Mouse (Mus musculus) E14TG2a.4 (cell line): ENCODE data around the gene Crk.
A peak's percentile ranks its signal among the peaks of the same experiment; 100 is the strongest.
"Not testable (repeated sequence)": the region's sequence is repeated elsewhere in the genome, so short reads cannot be mapped to it uniquely, and the experiment has no call there.

Experiments used
- H3K27me3 ChIP-seq: 2 replicates; pipeline ENCODE4 v1.6.1; 2014; ENCODE audit warnings: low read length, control low read depth; ENCODE audit not compliant: insufficient read depth
- H3K36me3 ChIP-seq: 2 replicates; pipeline ENCODE4 v1.6.1; 2014; ENCODE audit warnings: low read length, control low read depth; ENCODE audit not compliant: insufficient read depth
- H3K4me1 ChIP-seq: replicated peaks from 2 replicates; pipeline ENCODE4 v1.6.1; 2014; ENCODE audit warnings: low read depth, low read length, control low read depth
- H3K4me3 ChIP-seq: replicated peaks from 2 replicates; pipeline ENCODE4 v1.5.1; 2014; ENCODE audit warnings: mild to moderate bottlenecking, low read length
- H3K9me3 ChIP-seq: 2 replicates; pipeline ENCODE4 v1.6.1; 2014; ENCODE audit warnings: low read length, control low read depth
- CTCF ChIP-seq: conservative IDR thresholded peaks from 2 replicates; pipeline ENCODE4 v1.5.1; 2014; ENCODE audit warnings: low read length
- NANOG ChIP-seq: IDR thresholded peaks from 2 replicates; pipeline ENCODE4 v1.6.1; 2014; ENCODE audit warnings: borderline replicate concordance, low read length, mixed read lengths
- POU5F1 ChIP-seq: IDR thresholded peaks from 2 replicates; pipeline ENCODE4 v1.6.1; 2014; ENCODE audit warnings: low read length, borderline replicate concordance

Crk gene

DNA sequence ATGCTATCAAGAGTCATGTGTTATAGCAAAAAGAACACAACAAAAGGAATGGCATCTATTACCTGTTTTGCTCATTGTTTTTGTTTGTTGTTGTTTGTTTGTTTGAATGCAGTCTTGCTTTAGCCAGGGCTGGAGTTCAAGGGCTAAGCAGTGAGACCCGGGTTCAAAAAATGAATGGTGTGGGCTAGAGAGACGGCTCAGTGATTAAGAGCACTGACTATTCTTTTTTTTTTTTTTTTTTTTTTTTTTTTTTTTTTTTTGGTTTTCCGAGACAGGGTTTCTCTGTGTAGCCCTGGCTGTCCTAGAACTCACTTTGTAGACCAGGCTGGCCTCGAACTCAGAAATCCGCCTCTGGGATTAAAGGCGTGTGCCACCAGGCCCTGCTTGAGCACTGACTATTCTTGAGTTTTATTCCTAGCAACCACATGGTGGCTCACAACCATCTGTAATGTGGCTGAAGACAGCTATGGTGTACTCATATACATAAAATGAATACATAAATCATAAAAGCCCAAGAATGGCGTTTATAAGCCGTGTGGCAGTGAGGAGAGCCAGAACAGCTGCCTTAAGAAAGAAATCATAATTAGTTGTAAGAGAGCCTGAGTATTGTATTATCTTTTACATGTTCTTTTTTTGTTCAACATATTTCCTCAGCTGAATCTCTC is 37.7 kb downstream of the Crk start:
- Histone ChIP-seq H3K4me1 (peaks cover 17% of the 10 kb centered on the region), H3K9me3 (no peaks in the 10 kb centered on the region), H3K36me3 (no peaks in the 10 kb centered on the region), H3K4me3 (no peak overlapping the region), H3K27me3 (no peaks in the 10 kb centered on the region)
- TF ChIP-seq CTCF: no peak
- TF ChIP-seq NANOG: no peak
- TF ChIP-seq POU5F1: no peak

DNA sequence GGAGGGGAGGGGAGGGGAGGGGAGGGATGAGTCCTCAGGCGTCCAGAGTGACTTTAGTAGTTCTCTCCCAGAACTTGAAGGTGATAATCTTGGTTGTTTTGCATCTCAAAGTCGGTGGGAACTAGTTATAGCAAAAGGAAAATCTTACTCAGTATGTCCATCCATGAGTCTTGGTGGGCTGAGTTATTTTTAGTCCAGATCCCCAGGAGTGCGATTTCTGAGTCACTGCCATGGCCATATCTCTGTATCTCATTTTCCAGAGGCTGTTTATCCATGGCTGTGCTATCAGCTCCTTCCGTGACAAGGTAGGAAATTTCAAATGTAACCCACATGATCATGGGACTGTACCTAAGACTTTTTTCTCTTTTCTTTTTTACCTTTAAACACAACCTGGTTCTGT is 43.3 kb downstream of the Crk start:
- H3K4me1 ChIP-seq: peaks cover 6% of the 10 kb centered on the region; the same call in 1 of the 2 replicates
- H3K27me3 ChIP-seq: no peaks in the 10 kb centered on the region
- no peak overlapping the region for H3K4me3 ChIP-seq
- H3K9me3 ChIP-seq: no peaks in the 10 kb centered on the region
- H3K36me3 ChIP-seq: no peaks in the 10 kb centered on the region
- TF ChIP-seq CTCF (no peak), NANOG (no peak), POU5F1 (no peak)

DNA sequence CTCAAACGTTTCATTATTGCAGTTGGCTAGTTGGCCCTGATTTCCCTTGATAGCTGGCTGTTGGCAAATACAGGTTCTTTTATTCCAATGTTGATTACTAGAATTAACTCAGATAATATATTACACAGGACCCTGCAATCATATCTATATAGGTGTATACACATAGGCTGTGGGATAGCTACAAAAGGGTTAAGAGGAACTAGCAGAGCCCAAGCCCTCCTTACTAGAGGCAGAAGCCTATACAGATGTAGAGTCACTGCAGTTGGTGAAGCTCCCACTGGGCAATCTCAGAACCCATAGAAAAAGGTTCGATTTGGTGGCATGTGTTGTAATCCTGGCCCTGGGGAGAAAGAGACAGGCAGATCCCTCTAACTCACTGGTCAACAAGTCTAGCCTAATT is 48.1 kb downstream of the Crk start:
- no peak for TF ChIP-seq CTCF
- TF ChIP-seq POU5F1: no peak
- peaks cover 20% of the 10 kb centered on the region for H3K4me1 ChIP-seq
- no peaks in the 10 kb centered on the region for H3K36me3 ChIP-seq
- H3K27me3 ChIP-seq: no peaks in the 10 kb centered on the region
- no peak overlapping the region for H3K4me3 ChIP-seq
- H3K9me3 ChIP-seq: no peaks in the 10 kb centered on the region

DNA sequence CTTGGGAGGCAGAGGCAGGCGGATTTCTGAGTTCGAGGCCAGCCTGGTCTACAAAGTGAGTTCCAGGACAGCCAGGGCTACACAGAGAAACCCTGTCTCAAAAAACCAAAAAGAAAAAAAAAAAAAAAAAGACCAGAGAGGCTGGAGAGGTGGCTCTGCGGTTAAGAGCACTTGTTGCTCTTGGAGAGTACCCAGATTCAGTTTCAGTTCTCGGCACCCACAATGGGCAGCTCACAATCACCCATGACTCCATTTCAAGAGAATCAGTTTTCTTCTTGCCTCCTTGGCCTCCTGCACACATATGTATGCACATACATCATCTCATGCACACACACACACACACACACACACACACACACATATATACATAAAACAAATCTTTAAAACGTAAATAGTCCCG is 48.6 kb downstream of the Crk start:
- H3K27me3 ChIP-seq, H3K9me3 ChIP-seq, H3K4me3 ChIP-seq, H3K36me3 ChIP-seq: not testable (repeated sequence)
- H3K4me1 ChIP-seq: peaks cover 22% of the 10 kb centered on the region

DNA sequence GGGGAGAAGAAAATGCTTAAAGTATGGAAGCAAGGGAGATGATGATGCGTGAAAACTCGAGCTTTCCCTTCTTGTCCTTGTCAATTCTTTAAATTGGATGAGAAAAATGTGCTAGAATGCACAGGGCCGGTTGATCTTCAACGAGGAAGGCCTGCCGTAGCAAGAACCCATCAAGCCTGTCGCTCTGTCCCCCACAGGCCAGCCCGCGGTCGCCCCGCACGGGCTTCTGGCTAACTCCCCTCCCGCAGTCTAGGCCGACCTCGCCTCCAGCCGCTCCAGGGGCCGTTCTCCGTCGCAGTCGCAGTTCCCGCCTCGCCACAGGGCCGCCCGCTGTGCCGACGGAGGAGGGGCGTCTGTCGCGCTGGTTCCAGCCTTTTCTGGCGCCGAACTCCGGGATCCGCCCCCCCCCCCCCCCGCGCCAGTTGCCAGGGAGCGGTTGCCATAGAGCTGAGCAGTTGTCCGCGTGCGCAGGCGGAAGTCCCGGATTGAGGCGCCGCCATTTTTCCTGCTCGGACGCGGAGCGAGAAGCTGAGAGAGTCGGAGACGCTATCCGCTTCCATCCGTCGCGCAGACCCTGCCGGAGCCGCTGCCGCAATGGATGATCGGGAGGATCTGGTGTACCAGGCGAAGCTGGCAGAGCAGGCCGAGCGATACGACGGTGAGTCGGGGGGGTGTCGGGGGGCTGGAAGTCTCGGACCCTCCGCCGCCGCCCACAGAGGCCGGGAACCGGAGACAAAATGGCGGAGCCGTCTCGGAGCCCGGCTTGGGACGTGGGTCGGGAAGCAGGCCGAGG is 53.6 kb downstream of the Crk start, which contains the start of gene Ywhae:
Gene Ywhae (plus strand): TSS at position 436 of the 793 bp plus-strand sequence.
- TF ChIP-seq POU5F1 (no peak), CTCF (no peak), NANOG (no peak)
- H3K27me3 ChIP-seq: no peaks in the 10 kb centered on the region
- peaks cover 54% of the 10 kb centered on the region for H3K4me1 ChIP-seq
- H3K4me3 ChIP-seq: peak within 1 kb of the TSS; percentile 93
- H3K9me3 ChIP-seq: no peaks in the 10 kb centered on the region
- peaks cover 32% of the 10 kb centered on the region for H3K36me3 ChIP-seq

DNA sequence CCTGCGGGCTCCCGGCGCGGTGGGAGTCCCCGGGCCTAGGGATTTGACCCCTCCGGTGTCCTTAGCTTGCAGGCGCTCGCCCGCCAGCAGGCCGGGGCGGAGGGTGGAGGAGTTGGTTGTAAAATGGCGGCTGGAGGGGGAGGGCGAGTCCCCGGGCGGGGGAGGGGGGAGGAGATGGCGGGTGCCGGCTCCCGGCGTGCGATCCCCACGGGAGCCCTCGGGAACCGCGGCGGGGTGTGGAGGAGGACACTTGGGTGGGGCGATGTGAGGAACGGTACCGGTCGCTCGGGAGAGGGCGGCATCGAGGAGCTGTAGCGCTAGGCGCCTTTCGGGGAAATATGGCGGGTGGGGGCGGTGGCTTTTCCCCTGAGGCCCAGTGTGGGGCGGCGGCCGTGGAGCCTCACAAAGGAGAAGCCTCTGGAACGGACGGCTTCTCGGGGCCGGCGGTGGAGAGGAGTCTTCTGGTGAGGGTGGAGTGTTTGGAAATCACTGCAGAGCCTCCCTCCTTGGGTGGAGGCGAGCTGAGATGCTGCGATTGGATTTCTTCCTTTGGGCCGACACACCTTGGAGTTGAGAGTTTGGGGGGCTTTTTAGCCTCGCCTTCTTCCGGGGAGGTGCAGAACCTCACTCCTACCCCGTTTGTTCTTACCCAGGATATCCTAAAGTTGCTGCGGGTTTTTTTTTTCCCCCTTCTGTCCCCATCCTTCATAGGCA is 54.3 kb downstream of the Crk start:
- H3K27me3 ChIP-seq: no peaks in the 10 kb centered on the region
- peaks cover 62% of the 10 kb centered on the region for H3K4me1 ChIP-seq
- H3K36me3 ChIP-seq: peaks cover 40% of the 10 kb centered on the region
- no peak for TF ChIP-seq NANOG
- TF ChIP-seq POU5F1: no peak
- no peak for TF ChIP-seq CTCF
- H3K9me3 ChIP-seq: no peaks in the 10 kb centered on the region
- peak overlapping the region; percentile 93 for H3K4me3 ChIP-seq

DNA sequence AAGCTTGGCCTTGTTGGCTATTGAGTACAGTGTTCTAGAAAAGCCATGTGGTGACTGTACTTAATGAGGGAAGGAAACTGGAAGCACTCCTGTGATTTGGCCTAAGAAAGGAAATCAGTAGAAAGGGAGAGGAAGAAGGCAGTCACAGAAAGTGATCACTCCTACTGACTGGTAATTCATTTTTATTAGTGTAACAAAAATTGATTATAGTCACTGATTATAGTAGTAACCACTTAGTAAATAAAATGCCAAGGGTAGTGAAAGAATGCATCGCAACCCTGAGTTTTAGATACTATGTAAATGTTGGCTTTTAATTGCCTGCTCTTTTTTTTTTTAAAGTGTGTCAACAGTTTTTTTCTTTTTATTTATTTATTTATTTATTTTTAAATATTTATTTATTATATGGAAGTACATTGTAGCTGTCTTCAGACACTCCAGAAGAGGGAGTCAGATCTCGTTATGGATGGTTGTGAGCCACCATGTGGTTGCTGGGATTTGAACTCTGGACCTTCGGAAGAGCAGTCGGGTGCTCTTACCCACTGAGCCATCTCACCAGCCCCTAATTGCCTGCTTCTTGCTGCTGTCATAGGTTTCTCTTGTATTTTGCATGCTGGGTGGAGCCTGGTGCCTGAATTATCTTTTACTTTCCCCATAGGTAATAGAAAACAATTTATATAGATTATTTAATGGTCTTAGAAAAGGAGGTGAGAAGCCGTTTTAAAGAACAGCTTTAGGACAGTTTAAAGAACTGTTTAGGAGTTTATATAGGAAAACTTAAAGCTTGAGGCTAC is 56.6 kb downstream of the Crk start:
- no peaks in the 10 kb centered on the region for H3K9me3 ChIP-seq
- TF ChIP-seq NANOG (no peak), CTCF (no peak), POU5F1 (no peak)
- peaks cover 77% of the 10 kb centered on the region for H3K4me1 ChIP-seq
- H3K36me3 ChIP-seq: peaks cover 61% of the 10 kb centered on the region
- H3K4me3 ChIP-seq: peak overlapping the region; percentile 93
- no peaks in the 10 kb centered on the region for H3K27me3 ChIP-seq

DNA sequence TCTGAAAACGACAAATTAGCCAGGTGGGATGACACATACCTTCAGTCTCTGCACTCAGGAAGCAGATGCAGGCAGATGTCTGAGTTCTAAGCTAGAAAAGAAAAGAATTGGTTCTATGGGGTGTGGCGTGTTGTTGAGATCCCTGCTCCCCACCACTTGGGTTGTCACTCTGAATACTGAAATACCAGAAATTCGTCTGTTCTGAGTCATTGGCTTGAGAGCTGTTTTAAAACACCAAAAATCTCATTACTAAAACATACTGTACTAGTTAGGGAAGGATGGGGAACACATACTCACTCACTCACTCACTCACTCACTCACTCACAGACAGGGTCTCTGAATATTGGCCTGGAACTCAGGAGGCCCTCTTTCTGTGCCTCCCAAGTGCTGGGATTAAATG is 57.9 kb downstream of the Crk start:
- H3K36me3 ChIP-seq: peaks cover 74% of the 10 kb centered on the region
- no peaks in the 10 kb centered on the region for H3K9me3 ChIP-seq
- H3K4me1 ChIP-seq: peaks cover 80% of the 10 kb centered on the region
- TF ChIP-seq NANOG (no peak), CTCF (no peak), POU5F1 (no peak)
- no peaks in the 10 kb centered on the region for H3K27me3 ChIP-seq
- peak overlapping the region; percentile 52 for H3K4me3 ChIP-seq
